Comparison of ENCODE assay signal across 11 mouse cellular contexts in the genomic region with DNA sequence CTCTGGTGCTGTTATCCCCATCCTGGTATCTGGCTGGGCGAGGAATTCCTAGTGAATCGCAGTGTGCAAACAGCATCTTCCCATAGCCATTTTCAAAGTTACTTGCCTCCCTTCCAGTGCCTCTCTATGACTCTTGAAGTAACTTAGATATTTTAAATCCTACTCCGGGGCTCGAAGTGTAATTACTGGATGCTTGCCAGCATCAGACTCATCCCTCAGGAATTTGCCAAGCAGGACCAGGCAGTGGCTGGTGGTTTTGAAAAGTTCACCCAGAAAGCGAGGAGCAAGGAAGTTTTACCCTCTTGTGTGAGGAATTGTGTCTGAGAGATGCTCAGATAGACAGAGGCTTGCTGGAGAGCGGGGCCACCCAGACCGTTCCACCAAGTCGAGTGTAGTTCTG. TPM values are rescaled to one million over a fixed set of nuclear protein-coding genes. Genes with fewer than 3 reads are reported as not detected.
DNase-seq lines count a peak whose midpoint lies in the region; ATAC-seq and TF ChIP-seq lines count a peak whose summit lies in the region.
"Had no signal": no experiment of that assay in that cellular context is flagged by ENCODE, and none has a peak within 500 bp of the region (broad histone marks: within the 10 kb centered on the region; RNA-seq: fewer than 3 reads in every experiment).

No protein-coding gene starts in this region.

- no peaks in the 10 kb centered on the region for H3K9me3 ChIP-seq in heart, embryonic 15.5 days (replicated peaks)
- H3K9me3 ChIP-seq: midbrain, embryonic 10.5 days had no signal

- no peak for ATAC-seq in heart, embryonic 15.5 days (replicated peaks; ENCODE audit: insufficient number of reproducible peaks, insufficient read depth, low FRiP score, low read depth)
- peak; percentile 66 for ATAC-seq in Patski
- no peak for ATAC-seq in megakaryocyte-erythroid progenitor cell, adult 5-6 weeks (replicated peaks; ENCODE audit: low FRiP score, low TSS enrichment, poor library complexity, severe bottlenecking)
- ATAC-seq in erythroid progenitor cell, adult 5-6 weeks (replicated peaks; ENCODE audit: low FRiP score, poor library complexity, severe bottlenecking), result no peak

- H3K27ac ChIP-seq in heart, embryonic 15.5 days, result peak overlapping the region; percentile 74
- no peak overlapping the region; the same call in 1 of the 2 replicates for H3K27ac ChIP-seq in heart, adult 2 months
- peak overlapping the region; percentile 73 for H3K27ac ChIP-seq in embryonic fibroblast, embryonic 13.5 days (ENCODE audit: insufficient read depth, low read length)
- H3K27ac ChIP-seq: midbrain, embryonic 10.5 days had no signal

- POLR2A ChIA-PET in Patski (lab: Charles Lee), result interaction anchor here (0.6 to 1.3 kb wide), 2 partner anchors 70 to 186 kb away, joined by 3 to 4 read pairs; no protein-coding TSS in a partner anchor

- no peak for TF ChIP-seq POLR2A in heart, adult 2 months (IDR thresholded peaks at IDR 0.05; ENCODE audit: insufficient read depth, low read depth, low read length)
- TF ChIP-seq POLR2A in embryonic fibroblast, embryonic 13.5 days (IDR thresholded peaks at IDR 0.05; ENCODE audit: low read depth, low read length), result no peak

- CTCF ChIA-PET in Patski (lab: Charles Lee), result no interaction called here

- in situ Hi-C loops in Patski (cut with MboI; ENCODE audit: low pct_unique_long_range_greater_than_20kb), result no loop called here

- no peak for TF ChIP-seq EP300 in heart, adult 2 months (IDR thresholded peaks at IDR 0.05; ENCODE audit: insufficient read depth, low read depth, low read length)

- H3K79me2 ChIP-seq in heart, adult 2 months (replicated peaks; ENCODE audit: control insufficient read depth, insufficient read depth, low read length), result peaks cover 3% of the 10 kb centered on the region; the same call in 1 of the 2 replicates

- no peak for DNase-seq in heart, adult 2 months
- DNase-seq in Patski (ENCODE audit: low read depth, low spot score), result peak; percentile 91
- peak; percentile 63 for DNase-seq in lung, postnatal 14 days
- DNase-seq: kidney, adult 18-20 months had no signal

- WGBS in heart, embryonic 15.5 days, result 17% methylated on average over 8 of the region's 8 CpGs
- WGBS in heart, adult 2 months, result 39% methylated on average over 8 of the region's 8 CpGs

- no peak overlapping the region for H3K4me3 ChIP-seq in heart, embryonic 15.5 days
- H3K4me3 ChIP-seq in heart, adult 2 months, result no peak overlapping the region
- H3K4me3 ChIP-seq in embryonic fibroblast, embryonic 13.5 days (ENCODE audit: insufficient read depth, low read length), result no peak overlapping the region
- H3K4me3 ChIP-seq: midbrain, embryonic 10.5 days had no signal

- H3K27me3 ChIP-seq in heart, embryonic 15.5 days, result no peaks in the 10 kb centered on the region
- H3K27me3 ChIP-seq in heart, adult 2 months (ENCODE audit: control insufficient read depth, insufficient read depth, low read length), result no peaks in the 10 kb centered on the region
- no peaks in the 10 kb centered on the region for H3K27me3 ChIP-seq in Patski

- peak overlapping the region; percentile 21 for H3K4me2 ChIP-seq in heart, embryonic 15.5 days

- H3K36me3 ChIP-seq in heart, embryonic 15.5 days, result no peaks in the 10 kb centered on the region
- peaks cover 2% of the 10 kb centered on the region; the same call in 1 of the 2 replicates for H3K36me3 ChIP-seq in heart, adult 2 months (ENCODE audit: control insufficient read depth, insufficient read depth, low read length)
- H3K36me3 ChIP-seq: midbrain, embryonic 10.5 days had no signal

- H3K4me1 ChIP-seq in heart, embryonic 15.5 days (replicated peaks), result peaks cover 83% of the 10 kb centered on the region
- H3K4me1 ChIP-seq in heart, adult 2 months (ENCODE audit: control insufficient read depth, insufficient read depth, low read length), result peaks cover 49% of the 10 kb centered on the region
- H3K4me1 ChIP-seq in embryonic fibroblast, embryonic 13.5 days (ENCODE audit: control insufficient read depth, insufficient read depth, low read length), result peaks cover 35% of the 10 kb centered on the region

- no peak overlapping the region for H3K9ac ChIP-seq in heart, embryonic 15.5 days
- no peak overlapping the region for H3K9ac ChIP-seq in heart, adult 2 months (ENCODE audit: low read depth, low read length)

- TF ChIP-seq CTCF in heart, adult 2 months (IDR thresholded peaks at IDR 0.05), result no peak
- no peak for TF ChIP-seq CTCF in Patski (IDR thresholded peaks at IDR 0.05)
- no peak for TF ChIP-seq CTCF in embryonic fibroblast, embryonic 13.5 days (IDR thresholded peaks at IDR 0.05; ENCODE audit: borderline replicate concordance, insufficient read depth, low read length)

- intact Hi-C loops in heart, adult 2 months (cut with DNase I), result loop anchor here (2.0 kb wide), 1 partner anchor 51 kb away; a partner anchor contains a TSS

RNA-seq across cellular contexts. Expression of a gene that starts 51.3 kb away (rescaled TPM):
- 21.2 and 21.7 TPM in 2 replicates for polyA plus RNA-seq in heart, embryonic 15.5 days (2015; fragmentation: Nextera tagmentation; extraction: Ambion mirVana)
- total RNA-seq in heart, adult 2 months (2021), result 10 to 100 TPM in 1 of 2 experiments, 1 to 10 TPM in 1; 10.0 to 11.1 TPM
- 8.6 and 10.2 TPM in 2 replicates for polyA plus RNA-seq in heart, adult 2 months (2012; rRNA removed)
- polyA plus RNA-seq in Patski (2021), result 87.8 TPM
- 19.8 and 21.7 TPM in 2 replicates for polyA plus RNA-seq in embryonic fibroblast, embryonic 13.5 days (2011; ENCODE audit: insufficient read length, low read depth, missing spikeins)
- not detected in 2 replicates for total RNA-seq in megakaryocyte-erythroid progenitor cell, adult 5-6 weeks (2014; fragmentation: Nextera tagmentation)
- 0.08 TPM in 1 of 2 replicates, not detected in the other for total RNA-seq in megakaryocyte-erythroid progenitor cell, adult 5-6 weeks (2017)
- total RNA-seq in erythroid progenitor cell, adult 5-6 weeks (2015; ENCODE audit: low replicate concordance), result 0.72 TPM in 1 of 2 replicates, not detected in the other
- total RNA-seq in erythroid progenitor cell, adult 5-6 weeks (2017; ENCODE audit: low replicate concordance), result not detected in 2 replicates
- total RNA-seq: MEL; neutrophil, adult 5-6 weeks had no signal

Comparison
In these comparisons a context has a peak if more than half of its experiments do, and no peak if none do; other contexts are left out.
1. DNase-seq: peak in Patski (single experiment) and lung, postnatal 14 days (single experiment); none in heart, adult 2 months (0 of 2).